Mouse (Mus musculus): ENCODE data around the gene Casp7. TPM values are rescaled to one million over a fixed set of nuclear protein-coding genes. Genes with fewer than 3 reads are reported as not detected.
"Not testable (repeated sequence)": the region's sequence is repeated elsewhere in the genome, so short reads cannot be mapped to it uniquely, and the experiment has no call there.

The Casp7 gene
- polyA plus RNA-seq, 2 experiments from 2014 or later: 33.2 to 39.9 TPM

DNA sequence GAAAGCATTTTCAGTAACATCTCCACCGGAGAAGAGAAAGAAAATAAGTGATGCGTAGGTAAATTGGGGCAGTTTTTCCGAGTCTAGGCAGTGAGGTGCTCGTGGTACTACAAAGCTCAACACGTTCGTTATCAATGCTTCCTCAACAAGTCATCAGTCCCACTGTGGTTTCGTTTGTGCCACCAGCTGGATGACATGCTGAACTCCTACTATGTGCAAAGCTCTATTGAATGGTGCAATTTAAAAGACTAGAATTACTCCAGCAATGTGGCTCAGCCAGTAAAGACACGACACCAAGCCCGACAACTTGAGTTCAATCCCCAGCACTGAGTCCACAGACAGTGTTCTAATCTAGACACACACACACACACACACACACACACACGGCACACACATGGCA lies 10.8 kb upstream of the Casp7 start:
- ATAC-seq: no peak

DNA sequence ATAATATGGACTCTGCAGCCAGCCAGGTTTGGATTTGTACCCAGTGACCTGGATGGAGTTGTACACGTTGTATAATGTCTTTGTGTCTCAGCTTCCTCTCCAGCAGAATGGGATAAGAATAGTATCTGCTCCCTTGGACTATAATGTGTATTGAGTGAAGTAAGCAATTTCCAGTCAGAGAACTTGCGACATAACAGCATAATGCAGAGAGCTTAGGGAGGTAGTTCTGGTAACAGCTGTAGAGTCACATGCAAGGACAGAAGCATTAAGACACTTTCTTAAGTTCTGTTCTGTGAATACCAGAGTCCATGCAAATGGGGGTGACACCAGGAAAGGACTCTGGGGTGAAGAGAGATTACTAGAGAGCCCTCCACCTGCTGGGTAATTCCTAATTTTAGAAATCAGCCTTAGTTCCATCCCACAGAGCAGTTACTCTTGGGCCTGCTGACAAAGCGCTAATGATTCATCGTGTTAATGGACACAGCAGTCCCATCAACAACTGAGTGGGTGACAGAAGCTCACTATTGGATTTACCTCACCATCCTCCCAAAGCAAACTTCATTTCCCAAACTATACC lies 9.1 kb upstream of the Casp7 start:
- no peak for ATAC-seq

DNA sequence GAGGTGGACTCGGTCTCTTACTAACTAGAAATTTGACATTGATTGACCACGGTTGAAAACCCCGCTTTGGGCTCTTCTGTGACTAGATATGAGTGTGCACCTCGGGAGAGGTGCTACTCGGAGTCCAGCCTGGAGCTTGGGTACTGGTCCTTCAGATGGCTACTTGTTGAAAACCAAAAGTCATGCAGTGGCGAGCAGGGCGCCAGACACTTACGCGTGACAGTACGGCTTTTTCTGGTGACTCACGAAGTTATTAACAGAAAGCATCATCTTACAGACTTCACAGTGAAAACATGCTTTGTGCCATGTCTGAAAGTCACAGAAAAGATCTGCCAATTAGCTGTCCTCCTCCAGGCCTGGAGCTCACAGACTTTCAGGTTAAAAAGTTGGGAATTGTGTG lies 7.8 kb upstream of the Casp7 start:
- ATAC-seq: no peak

DNA sequence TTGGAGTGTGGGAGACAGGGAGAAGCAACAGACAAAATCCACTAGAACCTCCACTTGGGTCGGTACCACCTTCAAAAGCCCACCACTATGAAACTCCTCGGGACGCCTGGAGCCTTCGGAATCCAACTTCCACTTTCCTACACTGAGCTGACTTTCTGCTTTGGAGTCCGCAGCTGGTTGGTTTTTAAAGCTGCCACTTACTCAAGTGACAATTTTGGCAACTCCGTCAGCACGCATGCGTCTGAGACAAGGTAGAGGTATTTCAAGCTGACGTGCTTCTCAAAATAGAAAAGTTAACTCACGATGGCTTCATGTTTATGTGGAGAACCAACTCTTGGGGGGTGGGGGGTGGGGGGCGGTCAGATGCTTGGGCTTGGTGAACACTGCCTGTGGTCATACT lies 7.0 kb upstream of the Casp7 start, which contains the start of gene Nrap:
Gene Nrap, minus strand, starts transcription at position 159 of the 400 bp plus-strand sequence.
- ATAC-seq: no peak

DNA sequence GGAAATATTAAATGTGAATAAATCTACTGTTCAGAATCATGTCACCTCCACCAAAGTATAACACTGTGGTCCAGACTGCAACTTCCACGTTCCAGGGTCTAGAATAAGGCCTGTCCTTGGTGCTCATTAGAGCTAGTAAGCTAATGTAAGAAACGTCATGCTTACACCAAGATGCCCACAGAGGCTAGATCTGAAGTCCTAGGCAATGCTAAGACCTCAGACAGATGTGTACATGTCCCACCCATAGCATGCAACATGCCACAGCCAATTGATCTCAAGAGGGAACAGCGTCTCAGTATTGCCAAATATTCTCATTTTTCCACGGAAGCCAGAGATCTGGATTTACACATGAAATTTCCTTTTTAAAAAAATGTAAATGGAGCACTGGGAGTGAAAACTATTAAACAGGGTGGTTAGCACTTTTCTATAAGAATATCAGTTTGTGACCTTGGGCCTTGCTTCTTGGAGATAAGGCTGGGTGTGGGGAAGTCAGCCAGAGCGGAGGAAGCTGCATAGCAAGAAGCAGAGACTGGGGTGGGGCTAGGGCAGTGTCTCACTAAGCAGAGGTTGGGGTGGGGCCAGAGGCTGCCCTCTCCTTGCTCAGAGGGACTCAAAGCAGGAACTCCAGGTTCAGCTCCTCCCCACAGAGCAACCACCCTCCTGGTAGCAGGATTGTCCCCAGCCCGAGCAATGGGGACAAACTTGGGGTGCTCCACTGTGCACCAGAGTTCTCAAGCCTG lies 5.5 kb upstream of the Casp7 start:
- no peak for ATAC-seq

DNA sequence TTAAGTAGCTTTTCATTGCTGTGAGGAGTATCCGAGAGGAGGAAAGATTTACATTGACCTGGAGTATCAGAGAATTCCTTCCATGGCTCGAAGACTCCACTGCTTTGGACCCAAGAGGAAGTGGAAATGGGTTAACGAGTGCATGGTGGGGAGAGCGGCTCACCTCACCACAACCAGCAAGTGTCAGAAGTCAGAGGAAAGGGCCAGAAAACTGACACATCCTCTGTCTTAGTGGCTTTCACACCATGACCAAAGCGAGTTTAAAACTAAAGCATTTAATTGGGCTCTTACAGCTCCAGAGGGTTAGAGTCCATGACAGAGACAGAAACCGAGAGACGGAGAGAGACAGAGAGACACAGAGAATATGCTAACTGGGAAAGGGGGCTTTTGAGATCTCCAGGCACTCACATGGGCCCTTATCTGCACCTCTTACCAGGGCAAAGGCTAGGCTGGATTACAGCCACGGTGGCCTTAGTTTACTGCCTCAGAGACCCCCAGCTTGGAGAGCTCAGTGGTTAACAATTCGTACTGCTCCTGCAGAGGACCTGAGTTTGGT lies 3.5 kb upstream of the Casp7 start:
- ATAC-seq: no peak

DNA sequence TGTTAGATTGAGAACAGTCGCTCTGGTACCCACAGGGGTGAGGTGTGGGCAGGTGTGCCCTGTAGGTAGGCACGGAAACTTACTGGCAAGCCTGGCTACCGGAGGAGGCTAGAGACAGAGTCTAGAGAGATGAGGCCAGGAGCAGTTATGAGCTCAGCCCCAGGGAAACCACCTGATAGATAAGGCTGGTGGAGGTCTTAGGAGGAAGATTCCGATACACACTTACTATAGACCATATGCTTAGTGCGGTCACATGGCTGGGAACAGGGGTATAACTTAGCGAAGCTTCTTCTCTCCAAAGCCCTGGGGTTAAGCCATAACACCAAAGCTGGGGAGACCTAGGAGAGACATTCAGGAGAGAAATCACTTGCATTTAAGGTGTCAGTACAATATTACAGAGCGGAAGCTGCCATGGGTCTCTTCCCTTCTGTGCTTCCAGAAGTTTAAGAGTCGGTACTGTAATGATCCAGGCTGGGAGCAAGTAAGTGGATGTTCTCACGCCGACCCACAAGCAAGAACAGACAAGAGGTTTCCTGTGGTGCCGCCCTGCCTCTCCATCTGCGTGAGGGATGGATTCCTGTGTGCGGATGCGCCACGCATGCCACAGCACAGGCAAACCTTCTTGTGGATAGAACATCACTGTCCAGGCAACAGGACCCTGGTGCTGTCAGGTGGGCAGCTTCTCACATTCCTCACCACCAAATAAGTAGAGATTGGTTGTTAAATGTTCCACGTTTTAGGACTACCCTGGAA lies 1.6 kb upstream of the Casp7 start:
- no peak for ATAC-seq

DNA sequence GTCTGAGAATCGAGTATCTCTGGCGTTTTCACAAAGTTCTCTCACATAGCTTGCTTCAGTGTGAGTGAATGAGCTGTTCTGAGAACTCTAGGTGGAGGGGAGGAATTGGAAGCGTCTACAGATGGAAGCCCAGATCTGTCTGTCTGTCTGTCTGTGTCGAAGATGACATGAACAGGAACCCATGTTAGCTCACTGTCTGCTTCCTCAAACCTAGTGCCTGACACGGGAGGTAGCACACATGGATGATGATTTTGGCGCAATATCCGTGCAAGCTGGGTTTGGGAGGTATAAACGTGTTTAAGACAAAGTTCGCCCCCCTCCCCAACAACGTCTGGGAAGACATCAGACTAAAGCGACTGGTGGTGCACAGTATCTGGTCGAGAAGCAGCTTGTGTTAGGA lies 702 bp upstream of the Casp7 start:
- ATAC-seq: peak; percentile 9

DNA sequence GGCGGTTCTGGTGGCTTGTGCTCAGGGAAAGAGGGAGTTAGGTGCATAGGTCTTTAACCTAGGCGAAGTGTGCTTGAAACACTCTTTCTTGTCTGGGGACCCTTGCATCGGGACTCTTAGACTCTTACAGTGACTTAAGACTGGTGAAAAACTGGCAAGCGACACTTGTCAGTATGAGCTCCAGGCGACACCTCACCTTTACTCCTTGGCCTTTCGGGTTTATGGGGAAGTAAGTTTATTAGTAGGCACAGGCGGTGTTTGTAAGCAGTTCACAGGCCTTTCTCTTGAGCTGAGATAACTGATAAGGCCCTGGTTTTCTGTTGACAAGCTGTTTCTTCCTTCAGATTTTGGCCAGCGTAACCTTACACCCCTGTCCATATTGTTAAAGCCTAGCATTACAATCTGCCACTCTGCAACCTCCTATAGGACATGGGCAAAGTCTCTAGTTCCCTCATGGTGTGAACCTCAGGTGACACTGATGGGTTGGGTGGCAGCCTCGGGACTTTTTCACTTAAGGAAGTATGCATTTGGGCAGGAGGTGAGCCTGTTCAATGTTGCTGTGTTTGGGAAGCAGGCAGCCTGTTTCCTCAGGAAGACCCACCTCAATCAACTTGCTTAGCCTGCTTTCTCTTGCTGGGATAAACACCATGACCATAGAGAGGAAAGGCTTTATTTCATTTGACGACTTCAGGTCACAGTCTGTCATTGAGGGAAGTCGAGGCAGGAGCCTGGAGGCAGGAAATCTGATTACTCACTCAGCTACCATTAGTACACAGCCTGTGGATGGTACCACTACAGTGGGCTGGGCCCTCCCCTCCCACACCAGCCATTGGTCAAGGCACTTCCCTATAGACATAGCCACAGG lies 966 bp downstream of the Casp7 start:
- no peak for ATAC-seq

DNA sequence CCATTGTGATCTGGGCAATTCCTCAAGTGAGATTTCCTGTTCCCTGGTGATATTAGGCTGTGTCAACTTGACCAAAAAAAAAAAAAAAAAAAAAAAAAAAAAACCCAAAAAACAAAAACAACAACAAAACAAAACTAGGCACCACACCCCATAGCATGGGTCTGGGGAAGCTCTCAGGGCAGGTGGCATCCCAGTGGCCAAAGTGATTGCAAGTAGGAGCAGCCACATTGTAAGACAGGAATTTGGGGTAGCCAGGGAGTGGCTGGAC lies 1.5 kb downstream of the Casp7 start:
- ATAC-seq: no peak

DNA sequence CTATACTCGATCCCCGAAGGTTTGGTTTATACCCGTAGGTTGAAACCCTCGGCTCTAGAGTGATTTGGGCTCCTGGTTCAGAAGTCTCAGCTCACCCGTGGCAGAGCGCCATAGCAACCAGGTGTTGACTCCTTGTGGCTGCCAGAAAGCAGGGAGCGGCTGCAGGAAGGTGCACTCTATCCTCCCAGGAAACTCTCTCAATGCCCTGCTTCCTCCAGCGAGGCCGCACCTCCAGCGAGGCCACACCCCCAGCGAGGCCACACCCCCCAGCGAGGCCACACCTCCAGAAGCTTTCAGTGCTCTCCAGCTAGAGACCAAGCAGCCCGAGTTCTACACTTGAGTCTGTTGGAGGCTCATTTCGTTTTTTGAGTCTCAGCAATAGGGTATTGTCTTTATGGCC lies 3.3 kb downstream of the Casp7 start:
- peak; percentile 59 for ATAC-seq

DNA sequence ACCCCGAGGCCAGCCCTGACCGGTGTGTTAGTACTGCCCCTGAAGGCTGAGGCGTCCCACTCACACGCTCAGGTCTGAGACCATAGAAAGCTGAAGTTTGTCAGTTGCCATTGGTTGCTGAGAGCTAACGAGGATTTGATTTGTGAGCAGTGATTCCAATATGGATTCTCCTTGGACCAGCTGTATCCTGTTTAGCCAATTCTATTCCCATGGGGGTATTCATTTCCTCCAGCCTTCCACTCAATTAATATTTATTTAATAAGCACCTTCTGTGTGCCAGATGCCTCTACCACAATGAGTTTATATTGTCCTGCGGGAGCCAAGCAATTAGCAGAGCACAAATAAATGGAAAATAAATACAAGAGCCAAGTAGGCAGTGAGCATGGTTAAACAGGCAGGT lies 4.9 kb downstream of the Casp7 start:
- no peak for ATAC-seq

DNA sequence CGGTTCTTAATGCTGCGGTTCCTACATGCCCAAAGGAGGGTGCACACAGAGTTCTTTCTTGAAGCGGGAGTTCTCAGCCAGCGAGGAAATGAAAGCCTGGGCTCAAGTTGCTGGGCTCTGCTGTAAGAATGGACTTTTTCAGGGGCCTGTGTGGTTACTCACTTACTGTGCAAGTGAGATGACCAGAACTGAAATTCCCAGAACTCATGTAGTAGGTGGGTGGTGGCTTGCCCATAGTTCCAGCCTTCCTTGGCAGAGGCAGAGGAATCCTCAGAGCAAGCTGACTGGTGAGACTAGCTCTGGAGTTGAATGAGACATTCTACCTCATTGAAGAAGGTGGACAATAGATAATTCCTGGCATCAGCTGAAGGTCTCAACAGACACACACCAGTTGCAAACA lies 8.9 kb downstream of the Casp7 start:
- ATAC-seq: no peak

DNA sequence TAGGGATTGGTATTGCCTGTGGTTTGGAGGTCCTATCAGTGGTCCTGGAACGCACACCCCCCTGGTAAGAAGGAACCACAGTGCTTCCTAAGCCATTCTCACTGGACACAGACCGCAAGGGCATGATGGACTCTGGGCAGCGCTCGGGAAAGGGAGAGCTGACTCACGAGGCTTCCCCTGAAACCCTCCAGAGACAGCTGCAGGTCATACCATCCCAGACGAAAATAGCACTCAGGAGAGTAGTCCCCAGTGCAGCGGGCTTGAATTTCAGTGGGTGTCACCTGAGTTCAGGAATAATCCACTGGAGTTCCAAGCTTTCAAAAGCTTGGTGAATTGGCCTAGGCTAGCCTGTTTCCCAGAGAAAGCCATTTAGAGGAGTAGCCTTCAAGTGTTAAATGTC lies 9.7 kb downstream of the Casp7 start:
- no peak for ATAC-seq

DNA sequence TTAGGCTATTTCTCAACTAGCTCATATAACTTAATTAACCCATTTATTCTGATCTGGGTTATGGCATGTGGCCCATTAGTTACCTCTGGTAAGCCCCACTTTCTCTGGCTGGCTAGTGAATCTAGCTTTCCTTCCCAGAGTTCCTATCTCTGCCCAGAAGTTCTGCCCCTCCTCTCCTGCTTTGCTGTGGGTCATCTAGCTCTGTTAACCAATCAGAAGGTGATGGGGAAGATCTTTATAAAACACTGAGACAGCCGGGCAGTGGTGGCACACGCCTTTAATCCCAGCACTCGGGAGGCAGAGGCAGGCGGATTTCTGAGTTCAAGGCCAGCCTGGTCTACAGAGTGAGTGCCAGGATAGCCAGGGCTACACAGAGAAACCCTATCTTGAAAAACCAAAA lies 13.0 kb downstream of the Casp7 start:
- ATAC-seq: not testable (repeated sequence)

DNA sequence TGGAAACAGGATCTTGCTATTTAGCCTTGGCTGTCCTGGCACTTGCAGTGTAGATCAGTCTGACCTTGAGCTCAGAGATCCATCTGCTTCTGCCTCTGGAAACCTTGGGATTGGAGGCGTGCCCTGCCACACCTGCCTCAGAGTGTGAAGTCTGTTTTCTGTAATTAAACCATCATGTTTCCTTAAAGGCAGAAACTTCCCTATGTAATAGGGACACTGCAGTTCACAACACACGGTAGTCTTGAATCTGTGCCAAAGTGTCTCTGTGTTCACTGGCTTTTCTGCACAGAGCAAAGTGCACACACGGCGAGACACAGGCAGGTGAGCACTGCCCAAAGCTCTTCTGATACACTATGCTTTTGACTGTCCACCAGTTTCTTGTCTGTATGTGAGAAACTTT lies 21.5 kb downstream of the Casp7 start:
- no peak for ATAC-seq

DNA sequence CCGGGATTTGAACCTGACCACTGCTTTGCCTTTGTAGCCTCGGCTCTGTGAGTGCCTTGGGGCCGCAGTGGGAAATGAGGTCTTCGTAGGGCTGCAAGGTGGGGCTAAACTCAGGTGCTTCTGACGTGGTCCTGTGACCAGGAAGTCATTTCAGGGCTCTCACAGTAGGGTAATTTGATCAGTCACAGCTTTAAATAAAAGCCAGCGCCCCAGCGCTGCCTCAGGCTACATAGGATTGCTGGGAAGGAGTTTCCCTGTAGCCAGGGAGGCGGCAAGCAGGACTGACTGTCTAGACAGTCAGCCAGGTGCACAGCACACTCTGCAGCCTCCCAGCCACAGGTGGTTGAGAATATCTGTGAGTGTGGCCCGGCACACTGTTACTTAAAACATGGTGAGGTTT lies 22.5 kb downstream of the Casp7 start:
- ATAC-seq: no peak

DNA sequence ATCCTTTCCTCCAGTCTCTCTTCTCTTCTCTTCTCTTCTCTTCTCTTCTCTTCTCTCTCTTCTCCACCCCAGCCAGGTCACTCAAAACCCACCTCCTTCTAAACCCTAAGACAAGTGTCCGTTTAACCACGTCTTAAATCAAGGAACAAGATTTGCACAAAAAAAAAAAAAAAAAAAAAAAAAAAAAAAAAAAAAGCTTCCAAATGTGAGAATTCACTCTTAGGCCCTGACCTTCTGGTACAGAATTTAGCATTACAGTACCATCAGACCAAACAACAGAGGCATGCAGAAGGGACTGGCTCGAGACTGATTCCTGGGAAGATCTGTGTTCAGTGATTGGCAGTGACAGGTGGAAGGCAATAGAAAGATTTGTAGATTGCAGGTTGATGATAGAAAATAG lies 23.4 kb downstream of the Casp7 start:
- no peak for ATAC-seq

DNA sequence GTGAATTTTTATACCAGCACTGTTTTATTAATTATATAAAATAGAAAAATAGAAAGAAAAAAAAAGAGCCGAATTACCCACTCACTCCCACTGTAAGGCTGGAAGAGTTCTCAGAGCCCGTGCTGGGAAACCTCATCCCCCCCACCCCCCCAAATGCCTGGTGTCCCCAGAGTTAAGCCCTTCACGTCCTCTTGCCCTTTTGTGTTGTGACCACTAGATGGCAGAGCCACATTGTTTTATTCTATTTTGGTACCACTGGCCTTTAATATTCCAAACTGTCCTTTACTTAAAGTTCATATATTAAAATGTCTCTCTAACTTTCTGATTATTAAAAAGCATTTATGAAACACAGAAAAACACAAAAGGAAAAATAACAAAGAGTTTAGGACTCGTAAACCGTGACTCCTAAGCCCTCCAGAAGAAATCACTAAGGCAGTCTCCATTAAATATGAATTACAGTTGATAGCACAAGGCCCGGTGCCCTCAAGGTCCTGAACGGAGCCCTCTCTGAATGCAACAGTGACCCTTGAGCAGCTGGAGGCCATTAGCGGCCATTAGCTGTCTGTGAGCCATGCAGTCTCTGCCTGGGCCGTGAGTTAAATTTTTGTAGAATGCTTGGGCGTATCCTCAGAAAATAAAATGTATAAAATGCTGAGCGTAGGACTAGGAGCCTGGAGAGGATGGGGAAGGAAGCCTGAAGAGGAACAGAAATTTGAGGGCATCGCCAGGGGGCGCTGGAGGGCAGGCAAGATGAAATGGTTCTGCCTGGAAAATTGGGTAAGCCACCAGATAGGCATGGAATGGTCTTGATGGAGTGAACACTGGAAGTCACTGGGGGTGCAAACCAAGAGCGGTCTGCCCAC lies 25.8 kb downstream of the Casp7 start:
- peak; percentile 43 for ATAC-seq

DNA sequence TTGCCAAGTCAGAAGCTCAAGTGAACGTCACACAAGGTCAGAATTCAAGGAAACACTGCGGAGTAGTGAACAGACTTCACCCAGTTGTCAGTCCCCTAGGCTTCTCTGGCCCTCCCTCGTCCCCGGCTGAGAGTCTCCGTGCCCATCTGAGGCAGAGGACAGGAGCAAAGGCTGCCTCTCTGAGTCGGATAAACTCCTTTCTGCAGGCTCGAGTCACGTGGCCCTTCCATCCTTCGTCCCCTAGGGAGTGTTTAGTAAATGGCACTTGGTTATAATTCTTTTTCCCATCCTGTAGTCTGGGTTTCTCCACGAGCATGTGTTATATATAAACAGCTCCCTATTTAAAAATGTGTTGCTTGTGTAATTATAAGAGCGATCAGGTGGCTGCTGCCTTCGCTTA lies 26.4 kb downstream of the Casp7 start:
- ATAC-seq: no peak

DNA sequence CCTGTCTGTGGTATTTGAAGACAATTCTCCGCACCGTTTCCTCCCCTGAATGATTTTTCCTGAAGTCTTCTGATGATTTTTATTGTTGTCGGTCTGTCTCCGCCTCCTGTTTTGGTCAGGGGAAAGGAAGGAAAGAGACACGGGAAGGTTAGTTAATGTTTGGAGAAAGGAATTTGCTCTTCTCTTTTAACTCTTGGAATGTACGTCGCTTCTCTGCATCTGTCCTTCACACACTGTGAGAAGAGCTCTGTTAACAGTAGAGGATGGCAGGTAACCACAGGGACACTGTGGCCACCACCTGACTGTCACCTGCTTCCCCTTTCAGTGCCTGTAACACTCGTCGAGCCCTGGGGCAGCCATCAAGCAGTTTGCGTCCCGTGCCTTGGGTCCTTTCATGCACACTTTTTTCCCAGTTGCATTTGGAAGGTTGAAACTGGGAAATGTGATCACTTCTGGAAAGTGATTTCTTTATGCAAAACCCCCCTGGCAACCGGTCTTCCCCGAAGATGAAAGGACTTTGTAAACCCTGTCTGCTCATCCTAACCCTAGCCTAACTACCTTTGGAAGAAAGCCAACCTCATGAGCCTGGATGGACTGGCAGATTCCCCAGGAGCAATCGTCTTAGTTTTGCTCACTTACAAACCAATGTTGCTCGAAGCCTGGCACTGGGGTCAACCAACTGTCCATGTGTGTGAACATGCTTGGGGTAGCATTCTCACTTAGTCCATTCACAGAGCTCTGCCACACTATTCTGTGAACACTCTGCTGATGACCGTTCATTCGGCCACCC lies 27.9 kb downstream of the Casp7 start:
- ATAC-seq: no peak
